Mouse (Mus musculus) liver, embryonic 14.5 days (tissue): ENCODE data around the gene Muc1.

Experiments used
- CTCF ChIP-seq: IDR thresholded peaks from 2 replicates; pipeline ENCODE4 v1.5.1; 2016; ENCODE audit warnings: antibody characterized with exemption, low read depth, control low read depth
- EP300 ChIP-seq: IDR thresholded peaks from 2 replicates; pipeline ENCODE4 v1.6.1; 2016; ENCODE audit warnings: antibody characterized with exemption, low read depth

- TF ChIP-seq CTCF (peak; percentile 98), EP300 (no peak)
Measured at GRCm38 (mm10) chr3:89228180-89228549, 692 bp upstream of the Muc1 start.
